Mouse (Mus musculus) olfactory bulb, adult 2 months (tissue): ENCODE results near the gene Degs2.

ENCODE experiments used
- CTCF ChIP-seq: fragments of 200-500 bp; IDR thresholded peaks from 2 replicates; pipeline ENCODE4 v1.5.1; 2012; ENCODE audit warnings: low read depth, mild to moderate bottlenecking, low read length, moderate library complexity; ENCODE audit not compliant: insufficient read depth
- POLR2A ChIP-seq: fragments of 200-500 bp; IDR thresholded peaks from 2 replicates; pipeline ENCODE4 v1.6.1; 2012; ENCODE audit warnings: mild to moderate bottlenecking, low read depth, low read length, moderate library complexity; ENCODE audit not compliant: insufficient read depth

DNA sequence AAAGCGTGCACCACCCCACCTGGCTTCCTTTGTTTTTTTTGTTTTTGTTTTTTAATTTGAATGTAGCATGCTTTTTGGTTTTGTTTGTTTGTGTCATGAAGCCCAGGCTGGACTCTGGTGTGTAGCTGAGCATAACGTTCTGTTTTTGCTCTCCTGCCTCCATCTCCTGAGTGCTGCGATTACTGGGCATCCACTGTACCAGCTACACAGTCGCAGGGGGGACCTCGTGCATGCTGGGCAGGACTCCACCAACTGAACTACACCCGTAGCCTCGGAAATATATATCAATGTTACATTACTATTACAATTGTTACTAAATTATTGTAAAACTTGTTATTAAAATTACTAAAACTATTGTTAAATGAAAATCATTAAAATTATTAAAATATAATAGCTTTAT is 35.7 kb upstream of the Degs2 start:
- no peak for TF ChIP-seq POLR2A
- no peak for TF ChIP-seq CTCF
